In genomic region chr7:115376067-115376466, GRCm38 (mm10) we compare ENCODE assay signal across 21 mouse cellular contexts.
DNase-seq lines count a peak whose midpoint lies in the region; ATAC-seq lines count a peak whose summit lies in the region.
"Had no signal": no experiment of that assay in that cellular context is flagged by ENCODE, and none has a peak within 500 bp of the region (broad histone marks: within the 10 kb centered on the region; RNA-seq: fewer than 3 reads in every experiment).

No protein-coding gene starts in this region.

- H3K27me3 ChIP-seq in heart, embryonic 12.5 days (replicated peaks): no peaks in the 10 kb centered on the region
- H3K27me3 ChIP-seq: forebrain, embryonic 12.5 days had no signal

- no peak overlapping the region for H3K9ac ChIP-seq in heart, embryonic 12.5 days
- H3K9ac ChIP-seq: embryonic facial prominence, embryonic 13.5 days; embryonic facial prominence, embryonic 15.5 days; forebrain, embryonic 12.5 days had no signal

- H3K27ac ChIP-seq in heart, embryonic 12.5 days (ENCODE audit: poor library complexity, severe bottlenecking): 0 out of 2 replicates have a peak overlapping the region, but pooled peaks have one; percentile 25
- H3K27ac ChIP-seq: embryonic facial prominence, embryonic 13.5 days; embryonic facial prominence, embryonic 15.5 days; forebrain, embryonic 10.5 days; forebrain, embryonic 12.5 days had no signal

- DNase-seq in heart, adult 9 months (ENCODE audit: low spot score in 2 of 2): no peak
- no peak for DNase-seq in thymus, postnatal 4 days
- DNase-seq in layer of hippocampus, adult 18-20 months (ENCODE audit: low spot score in 2 of 2): no peak
- DNase-seq: adrenal gland, postnatal 10 days; adrenal gland, postnatal 25 days; cerebellum, adult 11 months; cerebellum, adult 18-20 months; cerebellum, adult 8-10 months; cerebellum, adult 9-11 months; cerebellum, postnatal 14 days; cerebellum, postnatal 36 days; embryo, embryonic 11 days had no signal

- H3K9me3 ChIP-seq in heart, embryonic 12.5 days (replicated peaks): no peaks in the 10 kb centered on the region
- H3K9me3 ChIP-seq: embryonic facial prominence, embryonic 13.5 days; embryonic facial prominence, embryonic 15.5 days; forebrain, embryonic 10.5 days; forebrain, embryonic 12.5 days had no signal

- no peaks in the 10 kb centered on the region for H3K36me3 ChIP-seq in heart, embryonic 12.5 days
- H3K36me3 ChIP-seq: embryonic facial prominence, embryonic 13.5 days; embryonic facial prominence, embryonic 15.5 days; forebrain, embryonic 10.5 days; forebrain, embryonic 12.5 days had no signal

- ATAC-seq in heart, embryonic 12.5 days (ENCODE audit: insufficient number of reproducible peaks, low FRiP score): no peak
- ATAC-seq in hematopoietic stem cell, adult 5-6 weeks (replicated peaks in 1 of 2; ENCODE audit: insufficient read depth in 1 of 2, low FRiP score in 2 of 2, low TSS enrichment in 1 of 2, low read depth in 1 of 2, poor library complexity in 2 of 2, severe bottlenecking in 2 of 2): peak; percentile 48 to 60; a peak in 2 of 4 replicates
- ATAC-seq: forebrain, embryonic 14.5 days; forebrain, embryonic 16.5 days had no signal

- peaks cover 49% of the 10 kb centered on the region for H3K4me1 ChIP-seq in heart, embryonic 12.5 days (replicated peaks)

- no peak overlapping the region for H3K4me3 ChIP-seq in heart, embryonic 12.5 days
- H3K4me3 ChIP-seq: embryonic facial prominence, embryonic 13.5 days; embryonic facial prominence, embryonic 15.5 days; erythroblast, embryonic 14.5 days; forebrain, embryonic 10.5 days; forebrain, embryonic 12.5 days had no signal

- H3K4me2 ChIP-seq in heart, embryonic 12.5 days: no peak overlapping the region
- H3K4me2 ChIP-seq: embryonic facial prominence, embryonic 13.5 days; embryonic facial prominence, embryonic 15.5 days; forebrain, embryonic 12.5 days had no signal

- 65% methylated on average over 4 of the region's 4 CpGs for WGBS in heart, embryonic 12.5 days
